In the genomic region with DNA sequence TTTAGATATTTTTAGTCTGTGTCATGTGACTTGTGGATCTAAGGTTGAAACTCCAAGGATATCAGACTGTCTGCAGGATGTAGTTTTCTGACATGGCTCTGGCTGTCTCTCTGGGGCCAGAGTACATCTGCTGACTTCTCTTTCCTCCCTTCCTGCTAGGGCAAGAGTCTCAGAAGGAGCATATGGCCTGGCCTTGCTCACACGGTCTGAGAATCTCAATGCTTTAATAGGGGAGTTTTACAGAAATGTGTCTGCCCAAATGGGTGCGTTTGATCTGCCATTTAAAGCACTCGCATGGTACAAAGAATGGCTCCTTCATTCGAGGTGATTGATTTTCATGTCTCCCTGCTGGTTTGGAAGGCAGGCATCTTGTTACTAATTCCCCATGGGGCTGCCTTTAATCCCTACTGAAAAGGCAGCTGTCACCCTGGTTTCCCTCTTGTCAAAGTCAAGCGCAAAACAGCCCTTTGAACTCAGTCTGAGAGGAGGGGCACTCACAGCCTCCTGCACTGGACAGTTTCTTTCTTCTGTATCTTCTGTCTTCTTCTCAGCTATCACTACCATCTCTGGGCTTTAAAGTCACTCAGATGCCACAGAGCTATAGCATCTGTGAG, we compare ENCODE assay signal across 14 mouse cellular contexts.
DNase-seq lines count a peak whose midpoint lies in the region; ATAC-seq lines count a peak whose summit lies in the region.
"Had no signal": no experiment of that assay in that cellular context is flagged by ENCODE, and none has a peak within 500 bp of the region (broad histone marks: within the 10 kb centered on the region; RNA-seq: fewer than 3 reads in every experiment).

No protein-coding gene starts in this region.

- no peak overlapping the region for H3K4me2 ChIP-seq in hindbrain, embryonic 14.5 days (replicated peaks)
- H3K4me2 ChIP-seq in embryonic facial prominence, embryonic 11.5 days (ENCODE audit: low read depth, low read length): no peak overlapping the region
- H3K4me2 ChIP-seq in midbrain, embryonic 16.5 days (ENCODE audit: low read length): no peak overlapping the region
- H3K4me2 ChIP-seq: heart, embryonic 15.5 days; limb, embryonic 12.5 days had no signal

- H3K27ac ChIP-seq in hindbrain, embryonic 10.5 days: peak overlapping the region; percentile 41; the same call in 1 of the 2 replicates
- H3K27ac ChIP-seq in hindbrain, embryonic 14.5 days: no peak overlapping the region
- H3K27ac ChIP-seq in embryonic facial prominence, embryonic 11.5 days (replicated peaks; ENCODE audit: low read depth, low read length): no peak overlapping the region
- H3K27ac ChIP-seq in midbrain, embryonic 16.5 days (ENCODE audit: low read length): peak overlapping the region; percentile 40; the same call in 1 of the 2 replicates
- H3K27ac ChIP-seq: heart, embryonic 15.5 days; limb, embryonic 12.5 days had no signal

- peaks cover 34% of the 10 kb centered on the region for H3K4me1 ChIP-seq in hindbrain, embryonic 10.5 days (replicated peaks)
- 0 out of 2 replicates have a peak, but pooled peaks cover 5% of the 10 kb centered on the region for H3K4me1 ChIP-seq in hindbrain, embryonic 14.5 days (replicated peaks; ENCODE audit: control insufficient read depth, insufficient read depth, low read length)
- no peaks in the 10 kb centered on the region for H3K4me1 ChIP-seq in embryonic facial prominence, embryonic 11.5 days (ENCODE audit: control insufficient read depth, insufficient read depth, low read length)
- peaks cover 9% of the 10 kb centered on the region; the same call in 1 of the 2 replicates for H3K4me1 ChIP-seq in midbrain, embryonic 16.5 days (ENCODE audit: control insufficient read depth, insufficient read depth, low read length)

- H3K36me3 ChIP-seq in hindbrain, embryonic 10.5 days: no peaks in the 10 kb centered on the region
- H3K36me3 ChIP-seq in hindbrain, embryonic 14.5 days (replicated peaks; ENCODE audit: control insufficient read depth, insufficient read depth): no peaks in the 10 kb centered on the region
- no peaks in the 10 kb centered on the region for H3K36me3 ChIP-seq in embryonic facial prominence, embryonic 11.5 days (replicated peaks; ENCODE audit: control insufficient read depth, insufficient read depth, low read depth, low read length)
- no peaks in the 10 kb centered on the region for H3K36me3 ChIP-seq in midbrain, embryonic 16.5 days (ENCODE audit: control insufficient read depth, insufficient read depth, low read length)
- H3K36me3 ChIP-seq: heart, embryonic 15.5 days; limb, embryonic 12.5 days had no signal

- peaks cover 14% of the 10 kb centered on the region for H3K27me3 ChIP-seq in hindbrain, embryonic 10.5 days (ENCODE audit: insufficient read depth, poor library complexity, severe bottlenecking)
- H3K27me3 ChIP-seq in hindbrain, embryonic 14.5 days (ENCODE audit: control insufficient read depth, insufficient read depth, low read length): no peaks in the 10 kb centered on the region
- H3K27me3 ChIP-seq in embryonic facial prominence, embryonic 11.5 days (ENCODE audit: control insufficient read depth, insufficient read depth, low read length): no peaks in the 10 kb centered on the region
- H3K27me3 ChIP-seq in midbrain, embryonic 16.5 days (ENCODE audit: control insufficient read depth, insufficient read depth, low read depth, low read length): no peaks in the 10 kb centered on the region; the same call in 1 of the 2 replicates
- H3K27me3 ChIP-seq: heart, embryonic 15.5 days had no signal

- no peak overlapping the region for H3K9ac ChIP-seq in hindbrain, embryonic 14.5 days
- H3K9ac ChIP-seq in embryonic facial prominence, embryonic 11.5 days (replicated peaks; ENCODE audit: low read length): no peak overlapping the region
- no peak overlapping the region for H3K9ac ChIP-seq in midbrain, embryonic 16.5 days (ENCODE audit: low read depth, low read length)
- H3K9ac ChIP-seq: heart, embryonic 15.5 days; limb, embryonic 12.5 days had no signal

- no peak for ATAC-seq in hindbrain, embryonic 14.5 days (ENCODE audit: low FRiP score)
- ATAC-seq in embryonic facial prominence, embryonic 11.5 days (replicated peaks; ENCODE audit: insufficient number of reproducible peaks, low FRiP score, low TSS enrichment, low read depth): no peak
- peak; percentile 58 for ATAC-seq in midbrain, embryonic 16.5 days
- ATAC-seq: CD4-positive, CD25-positive, alpha-beta regulatory T cell, adult 4 months had no signal

- peak; percentile 26 for DNase-seq in hindbrain, embryonic 10.5 days (ENCODE audit: low spot score)
- no peak for DNase-seq in hindbrain, embryonic 14.5 days (ENCODE audit: low spot score)
- peak; percentile 72 for DNase-seq in embryo, embryonic 10 days (ENCODE audit: low spot score)
- peak; percentile 43 for DNase-seq in embryonic facial prominence, embryonic 11.5 days (ENCODE audit: low spot score)
- no peak for DNase-seq in adrenal gland, adult 2 months
- DNase-seq in cerebellum, adult 11 months: no peak
- DNase-seq: cerebellum, adult 11-12 months; gastrocnemius, postnatal 14 days; kidney, adult 9 months; lung, adult 2 months had no signal

- under 1% methylated on average over 5 of the region's 5 CpGs for WGBS in hindbrain, embryonic 10.5 days
- WGBS in hindbrain, embryonic 14.5 days: 2% methylated on average over 5 of the region's 5 CpGs
- 12% methylated on average over 5 of the region's 5 CpGs for WGBS in embryonic facial prominence, embryonic 11.5 days
- 3% methylated on average over 5 of the region's 5 CpGs for WGBS in midbrain, embryonic 16.5 days

- H3K4me3 ChIP-seq in hindbrain, embryonic 10.5 days: no peak overlapping the region
- no peak overlapping the region for H3K4me3 ChIP-seq in hindbrain, embryonic 14.5 days (replicated peaks; ENCODE audit: low read length)
- H3K4me3 ChIP-seq in embryonic facial prominence, embryonic 11.5 days (ENCODE audit: low read depth, low read length): no peak overlapping the region
- H3K4me3 ChIP-seq in midbrain, embryonic 16.5 days (ENCODE audit: low read depth, low read length): no peak overlapping the region
- H3K4me3 ChIP-seq: heart, embryonic 15.5 days; limb, embryonic 12.5 days had no signal

- no peaks in the 10 kb centered on the region for H3K9me3 ChIP-seq in hindbrain, embryonic 10.5 days
- no peaks in the 10 kb centered on the region for H3K9me3 ChIP-seq in hindbrain, embryonic 14.5 days (ENCODE audit: control insufficient read depth, low read length)
- H3K9me3 ChIP-seq in embryonic facial prominence, embryonic 11.5 days (replicated peaks; ENCODE audit: control insufficient read depth, low read length): no peaks in the 10 kb centered on the region
- H3K9me3 ChIP-seq in midbrain, embryonic 16.5 days (replicated peaks; ENCODE audit: control insufficient read depth, low read length, poor library complexity, severe bottlenecking): no peaks in the 10 kb centered on the region
- H3K9me3 ChIP-seq: heart, embryonic 15.5 days; limb, embryonic 12.5 days had no signal

Comparison
In these comparisons a context has a peak if more than half of its experiments do, and no peak if none do; other contexts are left out.
1. DNase-seq: peak in hindbrain, embryonic 10.5 days (single experiment), embryo, embryonic 10 days (single experiment) and embryonic facial prominence, embryonic 11.5 days (single experiment); none in hindbrain, embryonic 14.5 days (single experiment), adrenal gland, adult 2 months (single experiment) and cerebellum, adult 11 months (single experiment).
2. H3K27ac ChIP-seq: peak in hindbrain, embryonic 10.5 days (single experiment) and midbrain, embryonic 16.5 days (single experiment); none in hindbrain, embryonic 14.5 days (single experiment) and embryonic facial prominence, embryonic 11.5 days (single experiment).